Mouse (Mus musculus): Measurements from ENCODE around the gene Tubg1. TPM values are rescaled to one million over a fixed set of nuclear protein-coding genes. Genes with fewer than 3 reads are reported as not detected.

Gene Tubg1
- polyA plus RNA-seq, 1 experiment from 2014 or later: 20.6 TPM

DNA sequence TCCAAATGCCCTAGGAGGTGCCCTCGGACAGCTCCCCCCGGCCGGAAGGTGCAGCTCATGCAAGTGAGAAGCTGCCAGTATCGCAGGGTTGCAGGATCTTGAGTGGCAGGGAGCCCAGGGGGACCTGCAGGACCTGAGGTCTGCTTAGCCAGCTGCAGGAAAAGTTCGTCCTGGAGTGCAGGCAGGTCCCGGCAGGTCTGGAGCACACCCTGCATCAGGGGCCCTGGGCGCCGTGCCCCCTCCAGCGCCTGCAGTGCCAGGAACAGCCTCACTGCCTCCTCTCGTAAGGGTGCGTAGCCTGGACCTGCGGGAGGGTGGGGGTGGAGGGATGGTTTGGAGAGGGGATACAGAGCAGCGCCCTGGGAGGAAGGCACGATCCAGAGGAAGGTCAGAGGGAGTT lies 46.6 kb downstream of the Tubg1 start:
- H3K27ac ChIP-seq (ENCODE audit: low read depth, low read length): no peak overlapping the region
- no peak overlapping the region for H3K9ac ChIP-seq (ENCODE audit: low read depth, low read length)
- no peak for ATAC-seq
- peaks cover 66% of the 10 kb centered on the region for H3K36me3 ChIP-seq (ENCODE audit: control insufficient read depth, insufficient read depth)
- 88% methylated on average over 14 of the region's 14 CpGs for WGBS
- no peaks in the 10 kb centered on the region for H3K27me3 ChIP-seq (replicated peaks; ENCODE audit: control insufficient read depth, insufficient read depth, low read length)
- no peaks in the 10 kb centered on the region for H3K9me3 ChIP-seq (ENCODE audit: control insufficient read depth)
- no peak overlapping the region for H3K4me2 ChIP-seq (replicated peaks; ENCODE audit: low read depth)
- no peak for TF ChIP-seq CTCF (IDR thresholded peaks at IDR 0.05; ENCODE audit: low read depth)
- no peak overlapping the region for H3K4me3 ChIP-seq (ENCODE audit: low read depth, low read length)
- H3K4me1 ChIP-seq (replicated peaks; ENCODE audit: control insufficient read depth, insufficient read depth, low read length): peaks cover 15% of the 10 kb centered on the region; the same call in 1 of the 2 replicates

DNA sequence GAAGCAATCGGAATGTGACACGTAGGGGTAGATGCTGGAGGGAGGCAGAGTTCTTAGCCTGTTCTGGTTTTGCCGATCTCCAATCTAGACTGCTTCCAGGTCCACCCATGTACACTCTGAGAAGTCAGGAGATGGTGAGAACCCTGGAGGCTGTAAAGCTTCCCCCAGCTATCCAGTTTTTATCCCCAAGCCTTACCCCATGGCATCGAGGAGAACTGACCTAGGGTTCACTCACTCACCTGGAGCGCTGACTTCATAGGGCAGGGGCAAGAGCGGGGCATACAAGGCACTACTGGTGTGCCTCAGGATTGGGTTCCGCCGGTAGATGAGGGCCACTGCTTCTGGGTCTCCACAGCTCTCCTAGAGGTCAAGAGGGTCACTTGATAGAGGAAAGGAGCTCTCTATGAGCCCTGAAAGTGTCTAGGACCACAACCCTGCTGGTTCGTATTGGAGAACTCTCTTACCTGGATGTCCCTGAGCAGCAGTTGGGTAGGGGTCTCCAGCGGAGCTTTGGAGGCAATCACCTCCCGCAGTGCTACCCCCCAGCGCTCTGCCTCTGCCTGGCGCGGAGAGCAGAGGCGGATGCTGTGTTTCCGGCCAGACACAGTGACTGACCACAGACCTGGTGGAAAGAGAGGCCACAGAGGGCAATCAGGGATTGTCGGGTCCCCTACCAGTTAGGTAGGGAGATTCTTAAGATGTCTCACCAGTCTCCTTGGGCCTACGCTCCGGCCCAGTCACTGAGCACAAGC lies 47.6 kb downstream of the Tubg1 start:
- Histone ChIP-seq H3K4me3 (ENCODE audit: low read depth, low read length) (no peak overlapping the region), H3K4me1 (replicated peaks; ENCODE audit: control insufficient read depth, insufficient read depth, low read length) (peaks cover 15% of the 10 kb centered on the region; the same call in 1 of the 2 replicates), H3K36me3 (ENCODE audit: control insufficient read depth, insufficient read depth) (peaks cover 59% of the 10 kb centered on the region), H3K9ac (ENCODE audit: low read depth, low read length) (no peak overlapping the region), H3K27ac (ENCODE audit: low read depth, low read length) (no peak overlapping the region), H3K9me3 (ENCODE audit: control insufficient read depth) (no peaks in the 10 kb centered on the region), H3K4me2 (replicated peaks; ENCODE audit: low read depth) (no peak overlapping the region), H3K27me3 (replicated peaks; ENCODE audit: control insufficient read depth, insufficient read depth, low read length) (no peaks in the 10 kb centered on the region)
- TF ChIP-seq CTCF (IDR thresholded peaks at IDR 0.05; ENCODE audit: low read depth): no peak
- 85% methylated on average over 19 of the region's 19 CpGs for WGBS
- no peak for ATAC-seq

DNA sequence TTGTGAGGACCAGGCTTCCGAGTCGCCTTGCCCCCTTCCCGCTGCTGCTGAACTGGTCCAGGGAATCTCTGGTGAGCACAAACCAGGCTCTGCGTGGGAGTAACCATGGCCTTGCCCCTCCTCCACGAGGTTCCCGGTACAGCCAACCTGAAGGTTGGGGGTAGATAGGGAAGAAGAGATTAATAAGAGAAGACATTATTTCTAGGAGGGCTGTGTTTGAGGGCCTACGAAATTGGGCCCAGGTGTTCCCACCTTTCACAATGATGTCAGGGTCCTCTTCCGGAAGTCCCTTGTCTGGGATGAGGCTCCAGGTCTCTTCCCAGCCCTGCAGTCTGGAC lies 48.2 kb downstream of the Tubg1 start:
- Histone ChIP-seq H3K9me3 (ENCODE audit: control insufficient read depth) (no peaks in the 10 kb centered on the region), H3K27ac (ENCODE audit: low read depth, low read length) (no peak overlapping the region), H3K27me3 (replicated peaks; ENCODE audit: control insufficient read depth, insufficient read depth, low read length) (no peaks in the 10 kb centered on the region), H3K4me1 (replicated peaks; ENCODE audit: control insufficient read depth, insufficient read depth, low read length) (peaks cover 15% of the 10 kb centered on the region; the same call in 1 of the 2 replicates), H3K4me2 (replicated peaks; ENCODE audit: low read depth) (peak overlapping the region; percentile 93; the same call in 1 of the 2 replicates), H3K4me3 (ENCODE audit: low read depth, low read length) (no peak overlapping the region), H3K36me3 (ENCODE audit: control insufficient read depth, insufficient read depth) (peaks cover 53% of the 10 kb centered on the region), H3K9ac (ENCODE audit: low read depth, low read length) (no peak overlapping the region)
- ATAC-seq: no peak
- WGBS: 78% methylated on average over 8 of the region's 8 CpGs
- TF ChIP-seq CTCF (IDR thresholded peaks at IDR 0.05; ENCODE audit: low read depth): no peak

DNA sequence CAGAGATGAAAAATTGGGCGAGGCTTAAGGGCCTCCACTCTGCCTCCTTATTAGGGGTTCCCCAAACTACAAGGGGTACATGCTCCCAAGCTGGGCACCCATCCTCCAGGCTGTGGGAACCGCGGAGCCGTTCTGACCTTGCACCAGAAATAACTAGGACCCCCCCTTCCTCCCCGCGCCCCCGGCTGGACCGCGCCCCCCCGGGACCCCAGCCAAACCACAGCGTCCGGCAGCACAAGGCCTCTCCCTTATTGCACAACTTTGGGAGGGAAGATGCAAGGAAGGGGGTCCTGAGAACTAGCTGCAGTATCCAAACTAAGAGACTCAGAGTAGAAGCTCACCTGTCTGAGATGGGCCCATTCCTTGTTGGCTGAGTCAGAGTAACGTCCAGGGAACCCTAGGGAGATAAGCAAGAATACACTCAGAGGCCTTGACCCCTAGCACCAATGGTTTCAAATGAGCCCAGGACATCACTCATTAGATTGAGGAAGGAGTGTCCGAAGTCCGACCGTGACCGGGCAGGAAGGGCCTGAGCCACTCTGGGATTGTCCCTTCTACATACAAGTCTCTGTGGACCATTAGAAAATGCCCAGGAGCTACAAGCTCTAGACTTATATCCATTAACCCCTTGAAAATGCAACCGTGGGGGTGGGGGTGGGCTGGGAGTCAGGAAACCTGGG lies 48.7 kb downstream of the Tubg1 start:
- no peak for TF ChIP-seq CTCF (IDR thresholded peaks at IDR 0.05; ENCODE audit: low read depth)
- H3K27me3 ChIP-seq (replicated peaks; ENCODE audit: control insufficient read depth, insufficient read depth, low read length): no peaks in the 10 kb centered on the region
- peaks cover 19% of the 10 kb centered on the region for H3K4me1 ChIP-seq (replicated peaks; ENCODE audit: control insufficient read depth, insufficient read depth, low read length)

DNA sequence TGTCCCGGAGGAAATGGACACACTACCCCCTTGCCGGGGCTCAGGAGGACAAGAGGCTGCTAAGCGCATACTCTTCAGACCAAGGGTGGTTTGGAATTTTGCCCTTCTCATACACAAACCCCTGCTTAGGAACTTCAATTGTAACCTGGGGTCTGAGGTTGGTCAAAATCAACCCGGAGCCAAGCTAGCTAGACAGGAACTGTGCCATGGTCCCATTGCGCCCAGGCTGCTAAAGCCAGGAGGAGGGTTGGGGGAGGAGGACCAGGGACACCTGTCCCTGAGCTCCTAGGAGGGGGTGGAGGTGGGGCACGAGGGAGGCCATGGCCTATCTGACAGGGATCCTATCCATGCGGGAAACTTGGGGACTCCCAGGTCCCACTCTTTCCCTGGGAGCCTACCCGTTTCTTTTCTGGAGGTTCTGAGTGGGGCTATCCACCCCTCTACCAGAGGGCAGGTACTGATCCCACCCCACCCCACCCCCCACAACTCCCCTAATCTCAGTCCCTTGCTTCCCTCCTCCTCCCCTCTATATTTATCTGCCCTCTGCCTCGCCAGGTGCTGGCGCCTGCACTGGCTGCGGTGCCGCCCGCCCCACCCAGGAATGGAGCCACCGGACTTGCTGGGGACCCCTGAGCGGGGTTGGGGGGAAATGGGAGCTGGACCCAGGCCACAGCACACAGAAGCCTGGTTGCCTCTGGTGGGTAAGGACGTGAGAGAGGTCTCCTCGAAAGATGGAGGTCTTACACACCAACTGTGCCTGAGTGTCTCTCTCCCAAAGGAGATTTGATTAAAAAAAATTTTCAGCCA lies 49.8 kb downstream of the Tubg1 start:
- no peak for ATAC-seq
- TF ChIP-seq CTCF (IDR thresholded peaks at IDR 0.05; ENCODE audit: low read depth): no peak
- peak overlapping the region; percentile 79 for H3K4me3 ChIP-seq (ENCODE audit: low read depth, low read length)
- H3K27me3 ChIP-seq (replicated peaks; ENCODE audit: control insufficient read depth, insufficient read depth, low read length): no peaks in the 10 kb centered on the region
- WGBS: 19% methylated on average over 17 of the region's 17 CpGs
- H3K27ac ChIP-seq (ENCODE audit: low read depth, low read length): no peak overlapping the region
- no peaks in the 10 kb centered on the region for H3K9me3 ChIP-seq (ENCODE audit: control insufficient read depth)
- H3K9ac ChIP-seq (ENCODE audit: low read depth, low read length): peak overlapping the region; percentile 66
- peak overlapping the region; percentile 93 for H3K4me2 ChIP-seq (replicated peaks; ENCODE audit: low read depth)
- H3K36me3 ChIP-seq (ENCODE audit: control insufficient read depth, insufficient read depth): peaks cover 38% of the 10 kb centered on the region
- H3K4me1 ChIP-seq (replicated peaks; ENCODE audit: control insufficient read depth, insufficient read depth, low read length): peaks cover 23% of the 10 kb centered on the region

More for the DNA sequence above, 48.7 kb downstream of the Tubg1 start:
- 73% methylated on average over 18 of the region's 18 CpGs for WGBS
- Histone ChIP-seq H3K4me2 (replicated peaks; ENCODE audit: low read depth) (peak overlapping the region; percentile 93), H3K36me3 (ENCODE audit: control insufficient read depth, insufficient read depth) (peaks cover 48% of the 10 kb centered on the region), H3K27ac (ENCODE audit: low read depth, low read length) (no peak overlapping the region; the same call in 1 of the 2 replicates), H3K9ac (ENCODE audit: low read depth, low read length) (no peak overlapping the region), H3K9me3 (ENCODE audit: control insufficient read depth) (no peaks in the 10 kb centered on the region), H3K4me3 (ENCODE audit: low read depth, low read length) (0 out of 2 replicates have a peak overlapping the region, but pooled peaks have one; percentile 79)
- ATAC-seq: no peak

DNA sequence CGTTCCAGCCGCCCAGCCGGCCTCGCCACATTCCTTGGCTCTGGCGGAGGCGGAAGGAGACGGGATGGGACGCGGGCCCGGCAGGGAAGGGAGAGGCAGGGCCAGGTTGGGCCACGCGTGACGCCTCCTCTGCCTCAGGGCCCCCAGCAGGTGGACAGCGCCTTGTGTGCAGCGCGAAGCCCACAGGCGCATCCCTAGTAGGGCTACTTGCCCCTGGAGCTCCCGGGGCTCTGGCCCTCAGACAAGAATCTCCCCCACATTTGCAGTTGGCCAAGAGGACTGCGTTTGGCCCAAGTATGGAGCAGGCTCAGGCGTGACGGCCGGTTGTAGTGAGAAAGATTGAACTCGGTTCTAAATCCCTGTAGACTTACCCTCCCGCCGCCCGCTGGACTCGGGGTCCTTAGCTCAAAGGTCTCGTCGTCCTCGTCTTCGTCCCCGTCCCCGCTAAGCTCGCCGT lies 50.6 kb downstream of the Tubg1 start, which contains the start of gene Cntnap1:
Gene Cntnap1, plus strand, starts transcription at position 170 of the 457 bp plus-strand sequence.
- Histone ChIP-seq H3K27me3 (replicated peaks; ENCODE audit: control insufficient read depth, insufficient read depth, low read length) (no peaks in the 10 kb centered on the region), H3K36me3 (ENCODE audit: control insufficient read depth, insufficient read depth) (peaks cover 30% of the 10 kb centered on the region), H3K4me3 (ENCODE audit: low read depth, low read length) (peak within 1 kb of the TSS; percentile 79), H3K9me3 (ENCODE audit: control insufficient read depth) (no peaks in the 10 kb centered on the region), H3K27ac (ENCODE audit: low read depth, low read length) (peak within 1 kb of the TSS; percentile 85), H3K9ac (ENCODE audit: low read depth, low read length) (peak within 1 kb of the TSS; percentile 66), H3K4me1 (replicated peaks; ENCODE audit: control insufficient read depth, insufficient read depth, low read length) (peaks cover 26% of the 10 kb centered on the region), H3K4me2 (replicated peaks; ENCODE audit: low read depth) (peak within 1 kb of the TSS; percentile 93)
- no peak for ATAC-seq
- peak; percentile 25 for TF ChIP-seq CTCF (IDR thresholded peaks at IDR 0.05; ENCODE audit: low read depth)
- WGBS: 0% methylated on average over 35 of the region's 35 CpGs
